Mouse (Mus musculus) 416B (cell line): ENCODE data around the gene Cyb5r1.
A peak's percentile ranks its signal among the peaks of the same experiment; 100 is the strongest.

Experiments used
- DNase-seq: peaks from one replicate; pipeline ENCODE4 v3.0.0; 2011; ENCODE audit warnings: low read depth

Cyb5r1 gene

GRCm38 (mm10) chr1:134405509-134406413, at the start of gene Cyb5r1:
TSS of gene Cyb5r1 (plus strand) at chr1:134405559.
- DNase-seq, result peak; percentile 87

- no peak for DNase-seq
Measured at GRCm38 (mm10) chr1:134357461-134357860, 47.9 kb upstream of the Cyb5r1 start.

- DNase-seq, result no peak
Measured at GRCm38 (mm10) chr1:134360656-134361055, 44.7 kb upstream of the Cyb5r1 start.

GRCm38 (mm10) chr1:134361195-134361856, 44.0 kb upstream of the Cyb5r1 start:
- peak; percentile 19 for DNase-seq

GRCm38 (mm10) chr1:134361857-134362212, 43.5 kb upstream of the Cyb5r1 start, which contains the start of gene Tmem183a:
TSS of gene Tmem183a (minus strand) at chr1:134361979.
- DNase-seq, result peak; percentile 94

GRCm38 (mm10) chr1:134363194-134363593, 42.2 kb upstream of the Cyb5r1 start:
- no peak for DNase-seq

- DNase-seq, result no peak
Measured at GRCm38 (mm10) chr1:134365491-134365890, 39.9 kb upstream of the Cyb5r1 start.

- DNase-seq, result peak; percentile 81
Measured at GRCm38 (mm10) chr1:134368777-134369337, 36.5 kb upstream of the Cyb5r1 start.

- no peak for DNase-seq
Measured at GRCm38 (mm10) chr1:134374124-134374523, 31.2 kb upstream of the Cyb5r1 start.

GRCm38 (mm10) chr1:134381051-134381450, 24.3 kb upstream of the Cyb5r1 start:
- DNase-seq, result no peak

GRCm38 (mm10) chr1:134381795-134382625, 23.3 kb upstream of the Cyb5r1 start:
- DNase-seq, result no peak

- DNase-seq, result no peak
Measured at GRCm38 (mm10) chr1:134384581-134384980, 20.8 kb upstream of the Cyb5r1 start.

- DNase-seq, result no peak
Measured at GRCm38 (mm10) chr1:134385176-134385575, 20.2 kb upstream of the Cyb5r1 start.

GRCm38 (mm10) chr1:134385666-134386065, 19.7 kb upstream of the Cyb5r1 start, which contains the start of gene 4933406M09Rik:
TSS of gene 4933406M09Rik (plus strand) at chr1:134385940.
- DNase-seq, result no peak

GRCm38 (mm10) chr1:134393827-134394226, 11.5 kb upstream of the Cyb5r1 start:
- no peak for DNase-seq

- DNase-seq, result no peak
Measured at GRCm38 (mm10) chr1:134398210-134398609, 7.1 kb upstream of the Cyb5r1 start.

- DNase-seq, result peak; percentile 44
Measured at GRCm38 (mm10) chr1:134399735-134400134, 5.6 kb upstream of the Cyb5r1 start.

GRCm38 (mm10) chr1:134406414-134406771, 1.0 kb downstream of the Cyb5r1 start:
- peak; percentile 61 for DNase-seq

- DNase-seq, result no peak
Measured at GRCm38 (mm10) chr1:134408080-134408479, 2.7 kb downstream of the Cyb5r1 start.

GRCm38 (mm10) chr1:134411706-134412629, 6.6 kb downstream of the Cyb5r1 start:
- DNase-seq, result peak; percentile 36

- no peak for DNase-seq
Measured at GRCm38 (mm10) chr1:134414038-134414437, 8.7 kb downstream of the Cyb5r1 start.
